Mouse (Mus musculus): ENCODE data around the gene Aldh3a2. TPM values are rescaled to one million over a fixed set of nuclear protein-coding genes. Genes with fewer than 3 reads are reported as not detected.

Aldh3a2 gene
- polyA plus RNA-seq, 1 experiment from 2014 or later: 35.4 TPM

DNA sequence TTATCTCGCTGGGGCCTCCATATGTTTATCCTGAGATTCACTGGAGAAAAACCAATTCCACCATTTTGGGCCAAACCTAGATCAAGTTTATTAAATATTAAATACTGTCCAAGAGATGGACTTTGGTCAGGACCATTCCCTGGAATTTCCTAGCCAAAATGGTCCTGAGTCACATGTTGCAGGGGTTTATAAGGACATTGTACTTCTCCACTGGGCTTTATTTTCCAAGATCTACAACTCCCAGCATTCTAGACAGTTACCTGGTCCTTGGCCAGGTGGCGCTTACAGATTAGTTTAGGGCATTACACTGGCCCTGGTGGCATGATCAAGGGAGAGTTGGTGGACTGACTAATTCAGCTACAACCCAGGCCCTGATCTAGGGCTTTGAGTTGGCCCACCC lies 28.3 kb upstream of the Aldh3a2 start:
- Histone ChIP-seq H3K9ac (no peak overlapping the region), H3K4me1 (replicated peaks) (no peaks in the 10 kb centered on the region), H3K9me3 (no peaks in the 10 kb centered on the region), H3K36me3 (no peaks in the 10 kb centered on the region), H3K4me3 (no peak overlapping the region), H3K27me3 (no peaks in the 10 kb centered on the region), H3K27ac (replicated peaks) (no peak overlapping the region), H3K4me2 (no peak overlapping the region)
- 92% methylated on average over 2 of the region's 2 CpGs for WGBS
- ATAC-seq (ENCODE audit: low FRiP score, low read depth): no peak

DNA sequence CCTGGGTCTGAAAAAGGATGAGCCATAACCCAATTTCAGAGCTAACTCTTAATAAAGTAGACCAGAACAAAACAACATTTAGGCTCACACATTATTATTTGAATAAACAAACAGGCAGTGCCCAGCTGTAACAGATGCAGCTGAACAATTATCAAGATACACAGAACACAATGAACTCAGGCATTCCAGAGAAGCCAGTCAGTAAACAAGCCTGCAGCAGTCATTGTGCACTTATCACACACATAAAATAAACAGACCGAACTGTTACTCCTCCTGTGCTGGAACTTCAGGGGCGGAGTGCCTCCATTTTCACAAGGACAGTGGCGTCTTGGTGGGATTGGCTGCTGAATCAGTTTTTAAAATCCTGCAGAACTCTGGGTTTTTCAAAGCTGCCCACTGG lies 27.2 kb upstream of the Aldh3a2 start:
- Histone ChIP-seq H3K27me3 (no peaks in the 10 kb centered on the region), H3K4me1 (replicated peaks) (no peaks in the 10 kb centered on the region), H3K36me3 (no peaks in the 10 kb centered on the region), H3K4me2 (no peak overlapping the region), H3K9ac (no peak overlapping the region), H3K27ac (replicated peaks) (no peak overlapping the region), H3K9me3 (no peaks in the 10 kb centered on the region), H3K4me3 (no peak overlapping the region)
- 86% methylated on average over 3 of the region's 3 CpGs for WGBS
- ATAC-seq (ENCODE audit: low FRiP score, low read depth): no peak

- Histone ChIP-seq H3K4me2 (no peak overlapping the region), H3K36me3 (no peaks in the 10 kb centered on the region), H3K4me3 (no peak overlapping the region), H3K9me3 (no peaks in the 10 kb centered on the region), H3K9ac (no peak overlapping the region), H3K27ac (replicated peaks) (no peak overlapping the region), H3K27me3 (no peaks in the 10 kb centered on the region), H3K4me1 (replicated peaks) (no peaks in the 10 kb centered on the region)
- WGBS: 27% methylated on average over 2 of the region's 2 CpGs
- no peak for ATAC-seq (ENCODE audit: low FRiP score, low read depth)
These were observed 26.0 kb upstream of the Aldh3a2 start for GRCm38 (mm10) chr11:61293251-61293650.

- H3K27me3 ChIP-seq: no peaks in the 10 kb centered on the region
- H3K9me3 ChIP-seq: no peaks in the 10 kb centered on the region
- WGBS: 89% methylated on average over 6 of the region's 6 CpGs
- no peak for ATAC-seq (ENCODE audit: low FRiP score, low read depth)
- no peak overlapping the region for H3K4me2 ChIP-seq
- H3K9ac ChIP-seq: no peak overlapping the region
- no peaks in the 10 kb centered on the region for H3K4me1 ChIP-seq (replicated peaks)
- H3K4me3 ChIP-seq: no peak overlapping the region
- H3K36me3 ChIP-seq: no peaks in the 10 kb centered on the region
- H3K27ac ChIP-seq (replicated peaks): no peak overlapping the region
These were observed 17.1 kb upstream of the Aldh3a2 start for GRCm38 (mm10) chr11:61284323-61284722.

DNA sequence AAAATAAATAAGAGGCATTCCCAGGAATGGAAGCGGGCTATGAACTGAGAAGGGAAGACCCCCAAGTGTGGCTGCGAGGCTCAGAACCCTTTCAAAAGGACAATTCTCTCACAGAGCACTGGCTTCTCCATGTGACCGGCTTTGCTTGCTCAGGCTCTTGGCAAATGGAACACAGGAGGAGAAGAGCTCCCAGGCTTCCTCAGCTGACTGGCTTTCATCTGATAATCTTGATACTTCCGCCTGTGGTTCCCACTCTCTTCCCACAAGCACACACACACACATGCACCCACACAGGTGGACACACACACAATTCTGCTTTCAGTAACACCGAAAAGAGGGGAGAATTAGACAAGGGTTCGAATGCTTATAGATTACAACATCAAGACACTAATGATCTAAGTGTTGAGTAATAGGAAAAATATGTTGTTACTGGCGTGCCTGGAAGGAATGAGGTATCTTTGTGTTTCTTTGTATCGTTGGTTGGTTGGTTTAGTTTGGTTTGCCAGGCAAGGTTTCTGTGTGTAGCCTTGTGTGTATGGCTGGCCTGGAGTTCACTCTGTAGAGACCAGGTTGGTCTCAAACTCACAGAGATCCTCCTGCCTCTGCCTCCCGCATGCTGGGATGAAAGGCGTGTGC lies 16.3 kb upstream of the Aldh3a2 start:
- WGBS: 87% methylated on average over 10 of the region's 10 CpGs
- H3K36me3 ChIP-seq: no peaks in the 10 kb centered on the region
- H3K4me2 ChIP-seq: no peak overlapping the region

GRCm38 (mm10) chr11:61278445-61279077 lies 11.3 kb upstream of the Aldh3a2 start:
- no peak overlapping the region for H3K4me2 ChIP-seq
- WGBS: 90% methylated on average over 8 of the region's 8 CpGs
- H3K36me3 ChIP-seq: no peaks in the 10 kb centered on the region
- H3K9me3 ChIP-seq: no peaks in the 10 kb centered on the region
- no peak for ATAC-seq (ENCODE audit: low FRiP score, low read depth)
- no peaks in the 10 kb centered on the region for H3K4me1 ChIP-seq (replicated peaks)
- no peak overlapping the region for H3K27ac ChIP-seq (replicated peaks)
- H3K27me3 ChIP-seq: no peaks in the 10 kb centered on the region
- no peak overlapping the region for H3K9ac ChIP-seq
- H3K4me3 ChIP-seq: no peak overlapping the region

More for the DNA sequence above, 16.3 kb upstream of the Aldh3a2 start:
- no peak for ATAC-seq (ENCODE audit: low FRiP score, low read depth)
- H3K4me1 ChIP-seq (replicated peaks): no peaks in the 10 kb centered on the region
- no peak overlapping the region for H3K4me3 ChIP-seq
- H3K27me3 ChIP-seq: no peaks in the 10 kb centered on the region
- H3K9ac ChIP-seq: no peak overlapping the region
- no peaks in the 10 kb centered on the region for H3K9me3 ChIP-seq
- no peak overlapping the region for H3K27ac ChIP-seq (replicated peaks)

- 68% methylated on average over 2 of the region's 2 CpGs for WGBS
- Histone ChIP-seq H3K9ac (no peak overlapping the region), H3K27me3 (no peaks in the 10 kb centered on the region), H3K27ac (replicated peaks) (no peak overlapping the region), H3K9me3 (no peaks in the 10 kb centered on the region), H3K4me3 (no peak overlapping the region), H3K4me2 (no peak overlapping the region), H3K4me1 (replicated peaks) (no peaks in the 10 kb centered on the region), H3K36me3 (no peaks in the 10 kb centered on the region)
- ATAC-seq (ENCODE audit: low FRiP score, low read depth): no peak
These were observed 10.7 kb upstream of the Aldh3a2 start for GRCm38 (mm10) chr11:61277937-61278336.

DNA sequence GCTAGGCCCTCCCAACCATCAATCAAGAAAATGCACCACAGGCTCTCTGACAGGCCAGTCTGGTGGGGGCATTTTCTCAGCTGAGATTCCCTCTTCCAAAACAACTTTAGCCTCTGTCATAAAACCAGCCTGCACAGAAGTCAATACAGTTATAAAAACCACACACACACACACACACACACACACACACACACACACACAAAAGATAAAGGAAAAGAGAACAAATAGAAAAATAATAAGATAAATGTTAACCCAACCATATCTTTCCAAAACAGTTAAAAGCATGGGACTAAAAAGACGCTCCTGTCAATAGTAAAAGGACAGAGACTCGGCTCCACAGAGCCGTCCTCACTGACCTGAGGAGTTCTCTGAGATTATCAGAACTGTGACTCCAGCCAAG lies 9.2 kb upstream of the Aldh3a2 start:
- Histone ChIP-seq H3K9me3 (no peaks in the 10 kb centered on the region), H3K4me2 (no peak overlapping the region), H3K27ac (replicated peaks) (no peak overlapping the region), H3K27me3 (no peaks in the 10 kb centered on the region), H3K9ac (no peak overlapping the region), H3K4me3 (no peak overlapping the region), H3K36me3 (no peaks in the 10 kb centered on the region), H3K4me1 (replicated peaks) (no peaks in the 10 kb centered on the region)
- no peak for ATAC-seq (ENCODE audit: low FRiP score, low read depth)
- WGBS: 76% methylated on average over 3 of the region's 3 CpGs

DNA sequence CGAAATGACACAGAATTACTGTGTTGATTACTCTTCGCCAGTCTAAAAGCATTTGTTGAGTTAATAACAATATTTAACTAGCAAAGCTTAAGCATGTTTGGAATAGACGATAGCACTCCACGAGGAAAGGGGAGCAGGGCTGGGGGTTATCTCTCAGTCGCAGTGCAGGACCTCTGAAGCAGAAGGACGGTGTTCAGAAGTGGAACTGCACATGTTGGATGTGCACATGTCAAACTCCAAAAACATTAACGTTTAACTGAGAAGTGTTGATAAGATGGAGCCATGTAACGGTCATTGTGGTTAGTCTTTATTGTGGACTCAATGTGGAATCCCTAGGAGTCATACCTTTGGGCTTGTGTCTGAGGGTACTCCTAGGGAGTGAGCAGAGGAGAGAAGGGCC lies 7.8 kb upstream of the Aldh3a2 start:
- Histone ChIP-seq H3K4me2 (no peak overlapping the region), H3K27ac (replicated peaks) (no peak overlapping the region), H3K4me3 (no peak overlapping the region), H3K36me3 (no peaks in the 10 kb centered on the region), H3K4me1 (replicated peaks) (no peaks in the 10 kb centered on the region), H3K9ac (no peak overlapping the region), H3K9me3 (no peaks in the 10 kb centered on the region), H3K27me3 (no peaks in the 10 kb centered on the region)
- WGBS: 90% methylated on average over 8 of the region's 8 CpGs
- ATAC-seq (ENCODE audit: low FRiP score, low read depth): no peak

DNA sequence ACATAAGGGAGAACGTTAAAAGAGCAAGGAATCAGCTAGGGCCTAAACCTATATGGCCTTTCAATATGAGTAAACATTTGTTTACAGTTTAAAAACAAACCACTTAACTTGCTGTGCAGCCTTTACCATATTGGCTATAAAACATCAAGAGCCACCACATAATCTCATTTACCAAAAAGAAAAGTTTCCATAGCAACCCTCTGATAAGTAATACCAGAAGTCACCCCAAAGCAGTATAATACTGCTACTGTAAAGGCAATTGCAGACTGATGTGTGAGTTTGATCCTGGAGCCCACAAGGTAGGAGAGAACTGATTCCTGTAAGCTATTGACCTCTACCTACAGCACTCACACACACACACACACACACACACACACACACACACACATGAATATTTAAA lies 7.2 kb upstream of the Aldh3a2 start:
- no peaks in the 10 kb centered on the region for H3K4me1 ChIP-seq (replicated peaks)
- H3K9ac ChIP-seq: no peak overlapping the region
- WGBS: 78% methylated on average over 1 of the region's 1 CpGs
- H3K4me3 ChIP-seq: no peak overlapping the region
- no peak overlapping the region for H3K4me2 ChIP-seq
- no peak overlapping the region for H3K27ac ChIP-seq (replicated peaks)
- H3K27me3 ChIP-seq: no peaks in the 10 kb centered on the region
- no peak for ATAC-seq (ENCODE audit: low FRiP score, low read depth)
- H3K9me3 ChIP-seq: no peaks in the 10 kb centered on the region
- no peaks in the 10 kb centered on the region for H3K36me3 ChIP-seq

DNA sequence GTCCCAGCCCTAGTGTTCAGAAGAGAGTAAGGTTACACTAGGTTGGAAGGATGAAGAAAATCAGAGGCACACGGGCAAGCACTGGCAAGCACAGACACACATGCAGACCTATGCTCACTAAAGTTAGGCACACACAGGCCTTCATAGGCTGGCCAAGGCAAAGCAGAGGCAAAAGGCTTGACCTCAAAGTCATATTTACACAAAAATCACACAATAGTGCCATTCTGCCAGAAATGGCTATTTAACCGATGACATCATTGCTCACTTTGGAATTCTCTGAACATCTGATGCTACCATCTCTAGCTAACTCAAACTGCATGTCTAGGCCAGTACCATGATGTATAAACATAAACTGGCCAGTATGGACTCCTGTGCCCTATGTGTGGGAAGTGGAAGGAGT lies 6.7 kb upstream of the Aldh3a2 start:
- Histone ChIP-seq H3K9me3 (no peaks in the 10 kb centered on the region), H3K4me1 (replicated peaks) (no peaks in the 10 kb centered on the region), H3K9ac (no peak overlapping the region), H3K36me3 (no peaks in the 10 kb centered on the region), H3K4me3 (no peak overlapping the region), H3K27me3 (no peaks in the 10 kb centered on the region), H3K4me2 (no peak overlapping the region), H3K27ac (replicated peaks) (no peak overlapping the region)
- WGBS: 90% methylated on average over 2 of the region's 2 CpGs
- ATAC-seq (ENCODE audit: low FRiP score, low read depth): no peak

GRCm38 (mm10) chr11:61271612-61272011 lies 4.3 kb upstream of the Aldh3a2 start:
- Histone ChIP-seq H3K4me3 (no peak overlapping the region), H3K36me3 (no peaks in the 10 kb centered on the region), H3K27me3 (no peaks in the 10 kb centered on the region), H3K4me1 (replicated peaks) (peaks cover under 1% of the 10 kb centered on the region; the same call in 1 of the 2 replicates), H3K9ac (no peak overlapping the region), H3K9me3 (no peaks in the 10 kb centered on the region), H3K27ac (replicated peaks) (no peak overlapping the region), H3K4me2 (no peak overlapping the region)
- ATAC-seq (ENCODE audit: low FRiP score, low read depth): no peak

- WGBS: 84% methylated on average over 5 of the region's 5 CpGs
- H3K27ac ChIP-seq (replicated peaks): no peak overlapping the region
- H3K27me3 ChIP-seq: no peaks in the 10 kb centered on the region
- H3K4me3 ChIP-seq: no peak overlapping the region
- H3K4me1 ChIP-seq (replicated peaks): peaks cover 12% of the 10 kb centered on the region
- H3K9me3 ChIP-seq: no peaks in the 10 kb centered on the region
- no peak overlapping the region for H3K4me2 ChIP-seq
- no peak for ATAC-seq (ENCODE audit: low FRiP score, low read depth)
- H3K9ac ChIP-seq: no peak overlapping the region
- no peaks in the 10 kb centered on the region for H3K36me3 ChIP-seq
These were observed 3.1 kb upstream of the Aldh3a2 start for GRCm38 (mm10) chr11:61270406-61270805.

All from hindbrain, embryonic 15.5 days (tissue).